Mouse (Mus musculus) cerebellum, postnatal 4 days (tissue): Measurements from ENCODE around the gene Map4k3.
A peak's percentile ranks its signal among the peaks of the same experiment; 100 is the strongest.

Experiments
- DNase-seq, 2 experiments: peaks; one replicate each; pipeline ENCODE4 v3.0.0; 2022; ENCODE audit warnings: low spot score in 2 of 2, mixed read lengths in 1 of 2

Gene Map4k3

GRCm38 (mm10) chr17:80729825-80730224, 1.5 kb upstream of the Map4k3 start:
- DNase-seq = no peak

- no peak for DNase-seq
Measured at GRCm38 (mm10) chr17:80729080-80729749, 930 bp upstream of the Map4k3 start.

DNA sequence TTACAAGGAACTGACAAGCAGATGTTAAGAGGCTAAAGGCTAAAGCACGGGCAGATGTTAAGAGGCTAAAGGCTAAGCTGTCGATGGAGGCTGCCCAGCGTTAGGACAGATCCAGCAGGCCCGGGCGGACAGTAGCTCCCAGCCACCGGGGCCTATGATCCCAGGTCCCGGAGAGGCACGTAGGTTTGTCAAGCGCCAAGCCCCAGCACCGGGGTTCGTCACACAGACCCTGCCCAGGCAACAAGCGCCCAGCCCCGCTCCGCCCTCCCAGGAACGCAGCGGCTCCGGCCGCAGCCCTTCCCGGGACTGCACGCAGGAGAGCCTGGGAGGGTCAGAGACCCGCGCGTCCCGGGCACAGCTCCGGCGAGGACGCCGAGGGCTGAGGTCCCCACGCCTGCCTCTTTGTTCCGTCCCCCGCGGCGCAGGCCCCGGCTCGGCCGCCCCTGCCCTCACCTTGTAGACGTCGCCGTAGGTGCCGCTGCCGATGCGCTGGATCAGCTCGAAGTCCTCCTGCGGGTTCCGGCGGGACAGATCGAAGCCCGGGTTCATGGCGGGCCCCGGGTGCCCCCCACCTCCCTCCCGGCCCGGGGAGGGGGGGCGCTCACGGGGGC, 839 bp downstream of the Map4k3 start:
- DNase-seq = peak in 1 of 2 experiments; percentile 62

DNA sequence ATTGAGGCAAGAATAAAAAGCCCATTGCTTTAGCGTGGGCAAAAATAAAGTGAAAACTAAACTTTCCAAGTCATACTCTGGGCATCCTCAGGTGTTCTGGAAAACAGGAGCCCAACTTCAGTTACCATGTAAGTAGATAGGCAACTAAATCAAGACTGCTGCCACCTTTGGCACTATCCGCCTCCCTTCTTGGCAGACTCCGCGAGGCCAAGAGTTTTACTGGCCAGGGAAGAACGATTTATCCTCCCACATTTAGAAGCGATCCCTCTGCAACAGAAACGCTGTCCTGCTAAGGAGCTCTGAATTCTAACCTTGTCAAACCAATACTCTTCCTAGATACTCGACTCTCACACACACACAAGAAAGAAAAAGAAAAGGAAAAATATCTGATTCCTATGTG, 1.5 kb downstream of the Map4k3 start:
- DNase-seq = no peak

DNA sequence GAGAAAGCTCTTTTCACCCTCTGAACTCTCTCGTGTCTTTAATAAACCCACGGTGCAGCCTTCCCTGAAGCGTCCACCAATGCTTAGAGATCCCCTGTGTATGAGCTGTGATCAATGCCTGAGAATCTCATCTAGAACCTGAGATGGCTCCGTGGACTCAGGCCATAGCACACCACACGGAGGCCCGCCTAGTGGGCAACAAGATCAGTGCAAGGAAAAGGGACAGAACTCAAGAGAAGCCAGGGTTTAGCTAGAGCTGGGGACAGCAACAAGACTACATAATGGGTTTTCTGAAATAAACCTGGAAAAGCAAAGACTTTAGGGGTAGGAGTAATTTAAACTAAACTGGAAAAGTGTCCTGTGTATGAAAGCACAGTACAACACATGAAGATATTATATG, 5.2 kb downstream of the Map4k3 start:
- DNase-seq = no peak

DNA sequence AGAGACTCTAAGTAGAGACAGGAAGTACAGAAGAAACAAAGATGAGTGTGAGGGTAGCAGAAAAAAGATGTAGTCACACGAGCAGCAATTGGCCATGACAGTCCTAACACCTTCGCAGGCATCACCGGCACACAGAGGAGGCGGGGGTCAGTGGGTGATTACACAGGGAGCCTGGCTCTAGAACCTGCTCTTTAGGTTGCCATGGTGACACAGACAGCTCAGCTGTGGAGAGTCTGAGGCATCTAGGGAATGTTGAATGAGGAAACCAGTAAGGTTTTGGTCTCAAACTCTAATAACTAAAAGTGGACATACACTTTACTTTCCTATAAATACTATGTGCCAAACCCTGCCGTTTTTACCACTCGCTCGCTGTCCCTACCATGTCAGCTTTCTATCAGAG, 6.6 kb downstream of the Map4k3 start:
- no peak for DNase-seq

GRCm38 (mm10) chr17:80719309-80719708, 9.0 kb downstream of the Map4k3 start:
- no peak for DNase-seq

DNA sequence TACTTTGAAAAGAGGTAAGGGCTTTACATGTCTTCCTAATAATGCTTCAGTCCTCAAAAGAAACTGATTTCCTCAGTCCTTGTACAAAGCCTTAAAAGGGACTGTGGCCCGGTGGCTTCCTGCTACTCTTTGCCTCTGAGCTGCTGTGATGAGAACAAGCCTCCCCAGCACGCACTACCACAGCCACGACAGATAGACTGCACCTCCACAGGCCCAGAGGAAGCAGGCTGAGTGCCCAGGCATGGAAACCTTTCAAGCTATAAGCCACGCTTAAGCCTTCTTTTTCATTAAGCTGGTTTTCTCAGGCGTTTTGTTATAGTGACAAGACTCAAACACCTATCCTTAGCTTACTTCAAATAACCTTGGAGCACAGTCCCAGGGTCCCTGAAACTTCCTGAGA, 10.0 kb downstream of the Map4k3 start:
- no peak for DNase-seq

- DNase-seq = no peak
Measured at GRCm38 (mm10) chr17:80713588-80713987, 14.7 kb downstream of the Map4k3 start.

DNA sequence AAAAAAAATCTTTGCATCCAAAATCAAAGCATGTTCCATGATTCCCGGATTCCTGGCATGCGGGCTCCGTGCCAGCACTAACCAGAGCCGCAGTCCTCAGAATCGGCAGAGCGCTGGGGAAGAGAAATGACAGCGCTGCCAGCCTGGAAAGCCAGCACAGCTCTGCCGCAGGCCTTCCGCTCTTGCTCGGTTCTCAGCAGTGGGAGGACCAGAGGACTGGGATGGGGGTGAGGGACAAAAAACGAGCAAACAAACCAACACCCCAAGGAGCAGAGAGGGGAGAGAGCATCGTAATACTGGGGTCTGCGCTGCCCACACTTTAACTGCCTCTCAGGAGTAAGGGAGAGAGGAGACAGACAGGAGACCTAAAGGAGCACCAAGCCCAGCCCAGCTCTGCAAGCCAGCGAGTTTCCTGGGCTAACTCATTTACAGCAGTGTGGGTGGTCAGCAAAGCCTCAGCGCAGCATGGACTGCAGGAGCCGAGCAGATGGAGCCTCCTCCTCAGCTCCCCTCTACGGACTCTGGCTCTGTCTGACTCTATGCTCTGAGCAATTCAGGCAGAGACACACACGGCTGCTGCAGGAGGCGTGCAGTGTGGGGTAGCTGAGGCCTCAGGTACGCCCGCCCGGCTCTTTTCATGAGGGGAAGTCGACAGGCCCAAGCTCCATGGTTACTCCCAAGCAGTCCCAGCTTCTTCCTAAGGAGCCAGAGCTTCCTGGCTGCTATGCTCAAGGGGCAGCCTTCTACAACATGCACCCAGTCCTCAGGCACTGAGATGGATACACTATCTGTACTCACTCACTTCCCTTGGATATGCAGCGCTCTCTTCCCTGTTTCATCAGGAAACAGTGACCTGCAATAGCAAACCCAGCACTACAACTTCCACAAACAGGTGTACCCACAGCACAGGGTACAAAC, 18.1 kb downstream of the Map4k3 start:
- peak in 1 of 2 experiments; percentile 64 for DNase-seq

DNA sequence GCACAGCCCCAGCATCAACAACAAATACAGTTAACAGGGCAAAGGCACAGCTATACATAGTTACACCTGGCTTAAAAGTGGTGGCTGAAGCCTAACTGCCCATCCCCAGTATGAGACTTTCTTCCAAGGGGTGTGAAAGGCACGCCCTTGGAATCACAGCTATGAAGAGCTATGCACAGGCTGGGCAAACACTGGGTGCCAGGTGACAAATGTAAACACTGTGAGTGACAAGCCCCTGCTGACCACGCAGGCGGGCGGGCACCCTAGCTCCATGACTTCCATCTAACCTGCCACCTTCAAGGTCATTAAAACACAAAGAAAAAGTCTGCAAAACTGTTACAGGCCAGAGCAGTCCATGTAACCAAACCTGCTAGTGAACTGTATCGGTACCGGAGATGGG, 19.5 kb downstream of the Map4k3 start:
- DNase-seq = no peak

DNA sequence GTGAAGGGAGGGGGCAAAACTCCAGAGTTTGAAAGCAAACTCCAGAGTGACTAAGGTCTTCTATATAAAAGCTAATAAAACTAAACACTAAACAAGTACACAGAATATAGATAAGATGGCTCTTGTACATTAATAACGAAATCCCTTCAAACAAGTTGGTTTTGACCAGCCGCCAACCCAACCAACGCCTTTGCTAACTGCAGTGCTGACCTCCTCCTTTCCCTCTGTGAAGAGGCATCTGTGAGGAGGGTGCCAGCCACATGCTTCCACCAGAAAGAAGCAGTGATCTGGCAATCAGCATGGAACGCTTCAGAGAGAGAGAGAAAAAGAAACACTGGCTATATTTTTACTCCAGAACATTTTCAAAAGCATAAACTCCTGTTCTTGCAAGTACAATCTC, 21.1 kb downstream of the Map4k3 start:
- DNase-seq = no peak

- no peak for DNase-seq
Measured at GRCm38 (mm10) chr17:80706608-80707007, 21.7 kb downstream of the Map4k3 start.

- no peak for DNase-seq
Measured at GRCm38 (mm10) chr17:80701687-80702086, 26.6 kb downstream of the Map4k3 start.

GRCm38 (mm10) chr17:80698930-80699329, 29.4 kb downstream of the Map4k3 start:
- DNase-seq = no peak

GRCm38 (mm10) chr17:80698191-80698901, 29.9 kb downstream of the Map4k3 start:
- no peak for DNase-seq

DNA sequence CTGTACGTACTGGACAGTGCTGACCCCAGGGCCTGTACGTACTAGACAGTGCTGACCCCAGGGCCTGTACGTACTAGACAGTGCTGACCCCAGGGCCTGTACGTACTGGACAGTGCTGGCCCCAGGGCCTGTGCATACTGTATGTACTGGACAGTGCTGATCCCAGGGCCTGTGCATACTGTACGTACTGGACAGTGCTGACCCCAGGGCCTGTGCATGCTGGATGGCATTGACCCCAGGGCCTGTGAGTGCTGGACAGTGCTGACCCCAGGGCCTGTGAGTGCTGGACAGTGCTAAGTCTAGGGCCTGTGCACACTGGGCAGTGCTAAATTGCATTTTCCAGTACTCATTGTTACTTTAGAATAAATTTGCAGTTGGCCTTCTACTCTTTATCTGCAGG, 31.3 kb downstream of the Map4k3 start:
- no peak for DNase-seq

- no peak for DNase-seq
Measured at GRCm38 (mm10) chr17:80696210-80696609, 32.1 kb downstream of the Map4k3 start.

GRCm38 (mm10) chr17:80693707-80694106, 34.6 kb downstream of the Map4k3 start:
- no peak for DNase-seq

- DNase-seq = no peak
Measured at GRCm38 (mm10) chr17:80692183-80692582, 36.1 kb downstream of the Map4k3 start.

DNA sequence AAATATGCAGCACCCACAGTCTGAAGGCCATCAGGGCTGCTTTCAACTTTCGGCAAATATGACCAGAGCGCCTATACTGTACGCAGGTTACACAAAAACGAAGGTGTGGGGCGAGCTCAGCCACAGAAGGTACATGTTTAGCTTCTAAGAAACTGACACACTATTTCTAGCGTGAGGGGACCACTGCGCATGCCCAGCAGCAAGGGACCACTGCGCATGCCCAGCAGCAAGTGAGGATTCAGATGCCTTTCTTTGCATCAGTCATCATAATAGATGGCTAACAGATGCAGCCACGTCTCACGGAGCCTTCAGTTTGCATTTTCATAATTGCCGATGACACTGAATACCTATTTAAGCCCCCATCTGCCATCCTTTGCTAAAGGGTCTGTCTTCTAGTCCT, 39.6 kb downstream of the Map4k3 start:
- DNase-seq = no peak

- DNase-seq = no peak
Measured at GRCm38 (mm10) chr17:80686066-80686465, 42.2 kb downstream of the Map4k3 start.
